Mouse (Mus musculus): Measurements from ENCODE around the gene Adgrf3. TPM values are rescaled to one million over a fixed set of nuclear protein-coding genes. Genes with fewer than 3 reads are reported as not detected.
A peak's percentile ranks its signal among the peaks of the same experiment; 100 is the strongest.

Gene Adgrf3
- polyA plus RNA-seq (2012; rRNA removed) = not detected in 2 replicates

- Histone ChIP-seq H3K4me1 (ENCODE audit: control insufficient read depth, insufficient read depth, low read length) (no peaks in the 10 kb centered on the region), H3K27ac (ENCODE audit: insufficient read depth, low read length) (no peak within 1 kb of the TSS), H3K4me3 (replicated peaks; ENCODE audit: insufficient read depth, low read depth, low read length) (no peak within 1 kb of the TSS), H3K27me3 (ENCODE audit: control insufficient read depth, insufficient read depth, low read length) (no peaks in the 10 kb centered on the region)
- TF ChIP-seq CTCF (IDR thresholded peaks at IDR 0.05; ENCODE audit: borderline replicate concordance, insufficient read depth, low read depth, low read length) (no peak), POLR2A (IDR thresholded peaks at IDR 0.05; ENCODE audit: borderline replicate concordance, insufficient read depth, low read length) (no peak)
- DNase-seq = no peak
- 22% methylated on average over 5 of the region's 5 CpGs for WGBS
These were observed at the start of gene Adgrf3 for GRCm38 (mm10) chr5:30205493-30205892. Gene Adgrf3 (minus strand): TSS chr5:30205722.

GRCm38 (mm10) chr5:30247666-30248065 is 42.1 kb upstream of the Adgrf3 start:
- no peak for DNase-seq
- Histone ChIP-seq H3K27me3 (ENCODE audit: control insufficient read depth, insufficient read depth, low read length) (no peaks in the 10 kb centered on the region), H3K4me3 (replicated peaks; ENCODE audit: insufficient read depth, low read depth, low read length) (no peak overlapping the region), H3K4me1 (ENCODE audit: control insufficient read depth, insufficient read depth, low read length) (peaks cover 4% of the 10 kb centered on the region), H3K27ac (ENCODE audit: insufficient read depth, low read length) (no peak overlapping the region)
- TF ChIP-seq POLR2A (IDR thresholded peaks at IDR 0.05; ENCODE audit: borderline replicate concordance, insufficient read depth, low read length) (no peak), CTCF (IDR thresholded peaks at IDR 0.05; ENCODE audit: borderline replicate concordance, insufficient read depth, low read depth, low read length) (peak; percentile 25; the same call in 1 of the 2 replicates)
- WGBS = 98% methylated on average over 1 of the region's 1 CpGs

- Histone ChIP-seq H3K27me3 (ENCODE audit: control insufficient read depth, insufficient read depth, low read length) (no peaks in the 10 kb centered on the region), H3K27ac (ENCODE audit: insufficient read depth, low read length) (no peak overlapping the region), H3K4me3 (replicated peaks; ENCODE audit: insufficient read depth, low read depth, low read length) (no peak overlapping the region), H3K4me1 (ENCODE audit: control insufficient read depth, insufficient read depth, low read length) (peaks cover 4% of the 10 kb centered on the region)
- 80% methylated on average over 9 of the region's 9 CpGs for WGBS
- no peak for DNase-seq
- TF ChIP-seq POLR2A (IDR thresholded peaks at IDR 0.05; ENCODE audit: borderline replicate concordance, insufficient read depth, low read length) (no peak), CTCF (IDR thresholded peaks at IDR 0.05; ENCODE audit: borderline replicate concordance, insufficient read depth, low read depth, low read length) (no peak)
These were observed 40.4 kb upstream of the Adgrf3 start for GRCm38 (mm10) chr5:30245861-30246416.

- DNase-seq = peak in 1 of 2 experiments; percentile 18
- WGBS = 41% methylated on average over 9 of the region's 9 CpGs
- Histone ChIP-seq H3K27me3 (ENCODE audit: control insufficient read depth, insufficient read depth, low read length) (no peaks in the 10 kb centered on the region), H3K4me3 (replicated peaks; ENCODE audit: insufficient read depth, low read depth, low read length) (no peak overlapping the region), H3K4me1 (ENCODE audit: control insufficient read depth, insufficient read depth, low read length) (peaks cover 4% of the 10 kb centered on the region), H3K27ac (ENCODE audit: insufficient read depth, low read length) (no peak overlapping the region)
- TF ChIP-seq CTCF (IDR thresholded peaks at IDR 0.05; ENCODE audit: borderline replicate concordance, insufficient read depth, low read depth, low read length) (peak; percentile 54), POLR2A (IDR thresholded peaks at IDR 0.05; ENCODE audit: borderline replicate concordance, insufficient read depth, low read length) (no peak)
These were observed 38.2 kb upstream of the Adgrf3 start for GRCm38 (mm10) chr5:30243741-30244140.

DNA sequence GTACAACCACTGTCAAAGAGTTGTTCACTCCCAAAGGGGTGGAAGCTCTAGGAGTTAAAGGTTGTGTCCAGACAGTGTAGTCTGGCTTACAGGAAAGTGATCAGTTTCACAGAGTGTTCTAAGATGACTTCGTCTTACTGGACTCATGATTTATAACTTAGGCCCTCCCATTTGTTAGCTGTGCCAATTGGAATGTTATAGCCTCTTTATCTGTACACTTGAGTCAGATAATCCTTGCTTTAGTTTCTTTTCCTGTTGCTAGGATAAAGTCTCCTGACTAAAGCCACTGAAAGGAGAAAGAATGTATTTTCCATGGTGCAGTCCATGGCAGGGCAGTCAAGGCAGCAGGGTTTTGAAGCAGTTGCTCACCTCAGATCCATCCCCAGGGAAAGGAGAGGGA is 36.9 kb upstream of the Adgrf3 start:
- Histone ChIP-seq H3K27ac (ENCODE audit: insufficient read depth, low read length) (no peak overlapping the region), H3K27me3 (ENCODE audit: control insufficient read depth, insufficient read depth, low read length) (no peaks in the 10 kb centered on the region), H3K4me1 (ENCODE audit: control insufficient read depth, insufficient read depth, low read length) (peaks cover 4% of the 10 kb centered on the region), H3K4me3 (replicated peaks; ENCODE audit: insufficient read depth, low read depth, low read length) (no peak overlapping the region)
- WGBS = 56% methylated on average over 1 of the region's 1 CpGs
- no peak for TF ChIP-seq CTCF (IDR thresholded peaks at IDR 0.05; ENCODE audit: borderline replicate concordance, insufficient read depth, low read depth, low read length)
- no peak for TF ChIP-seq POLR2A (IDR thresholded peaks at IDR 0.05; ENCODE audit: borderline replicate concordance, insufficient read depth, low read length)
- DNase-seq = no peak

DNA sequence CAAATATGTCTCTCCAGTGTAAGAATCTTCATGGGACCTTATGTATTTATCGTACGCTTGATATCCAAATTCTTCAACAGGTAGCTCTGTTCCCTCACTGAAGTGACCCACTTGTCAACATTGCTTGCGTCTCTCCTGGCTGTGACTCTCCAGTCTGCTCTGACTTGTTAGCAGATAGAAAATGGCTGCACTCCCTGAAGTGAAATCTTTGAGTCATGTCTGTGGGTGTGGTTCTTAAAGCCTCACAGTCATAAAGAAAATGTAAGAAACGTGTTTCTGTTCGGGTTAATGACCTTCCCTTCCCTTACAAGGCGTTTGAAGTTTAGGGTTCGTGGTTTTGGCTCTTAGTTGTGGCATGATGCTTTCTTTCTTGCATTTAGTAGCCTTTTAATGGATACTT is 35.0 kb upstream of the Adgrf3 start:
- H3K4me1 ChIP-seq (ENCODE audit: control insufficient read depth, insufficient read depth, low read length) = peaks cover 6% of the 10 kb centered on the region
- no peak for TF ChIP-seq CTCF (IDR thresholded peaks at IDR 0.05; ENCODE audit: borderline replicate concordance, insufficient read depth, low read depth, low read length)
- TF ChIP-seq POLR2A (IDR thresholded peaks at IDR 0.05; ENCODE audit: borderline replicate concordance, insufficient read depth, low read length) = no peak

DNA sequence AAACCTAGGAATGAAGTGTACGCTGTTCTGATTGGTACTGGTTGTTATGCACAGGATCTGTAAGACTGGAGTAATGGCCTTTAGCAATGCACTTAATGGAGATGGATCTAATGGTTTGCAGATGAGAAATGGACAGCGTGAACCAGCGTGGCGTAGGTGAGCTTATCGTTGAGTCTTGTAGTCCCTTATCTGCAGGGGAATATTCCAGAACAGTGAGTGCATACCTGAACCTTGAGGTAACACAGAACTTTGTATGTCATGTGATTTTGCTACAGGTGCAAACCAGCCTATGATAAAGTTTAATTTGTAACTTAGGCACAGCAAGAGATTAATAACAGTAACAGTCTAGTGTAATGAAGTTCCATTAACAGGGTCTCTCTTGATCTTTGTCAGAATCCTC is 33.0 kb upstream of the Adgrf3 start:
- no peak overlapping the region for H3K27ac ChIP-seq (ENCODE audit: insufficient read depth, low read length)
- WGBS = 97% methylated on average over 5 of the region's 5 CpGs
- TF ChIP-seq POLR2A (IDR thresholded peaks at IDR 0.05; ENCODE audit: borderline replicate concordance, insufficient read depth, low read length) (no peak), CTCF (IDR thresholded peaks at IDR 0.05; ENCODE audit: borderline replicate concordance, insufficient read depth, low read depth, low read length) (no peak)
- H3K4me1 ChIP-seq (ENCODE audit: control insufficient read depth, insufficient read depth, low read length) = peaks cover 2% of the 10 kb centered on the region; the same call in 1 of the 2 replicates
- no peaks in the 10 kb centered on the region for H3K27me3 ChIP-seq (ENCODE audit: control insufficient read depth, insufficient read depth, low read length)
- no peak for DNase-seq
- H3K4me3 ChIP-seq (replicated peaks; ENCODE audit: insufficient read depth, low read depth, low read length) = no peak overlapping the region

More for the DNA sequence above, 35.0 kb upstream of the Adgrf3 start:
- Histone ChIP-seq H3K27me3 (ENCODE audit: control insufficient read depth, insufficient read depth, low read length) (no peaks in the 10 kb centered on the region), H3K4me3 (replicated peaks; ENCODE audit: insufficient read depth, low read depth, low read length) (no peak overlapping the region), H3K27ac (ENCODE audit: insufficient read depth, low read length) (no peak overlapping the region)
- WGBS = 85% methylated on average over 7 of the region's 7 CpGs
- no peak for DNase-seq

GRCm38 (mm10) chr5:30235641-30236126 is 30.2 kb upstream of the Adgrf3 start:
- no peak for TF ChIP-seq CTCF (IDR thresholded peaks at IDR 0.05; ENCODE audit: borderline replicate concordance, insufficient read depth, low read depth, low read length)
- Histone ChIP-seq H3K27me3 (ENCODE audit: control insufficient read depth, insufficient read depth, low read length) (no peaks in the 10 kb centered on the region), H3K4me3 (replicated peaks; ENCODE audit: insufficient read depth, low read depth, low read length) (no peak overlapping the region), H3K4me1 (ENCODE audit: control insufficient read depth, insufficient read depth, low read length) (peaks cover 2% of the 10 kb centered on the region; the same call in 1 of the 2 replicates), H3K27ac (ENCODE audit: insufficient read depth, low read length) (no peak overlapping the region)
- no peak for DNase-seq
- 97% methylated on average over 2 of the region's 2 CpGs for WGBS
